Mouse (Mus musculus) right cerebral cortex, postnatal 36 days (tissue): Measurements from ENCODE around the gene Ptpa.

Experiments used
- DNase-seq, 2 experiments: peaks; one replicate each; pipeline ENCODE4 v3.0.0; 2022; ENCODE audit warnings: low spot score in 2 of 2, mixed read lengths in 1 of 2

The Ptpa gene

DNA sequence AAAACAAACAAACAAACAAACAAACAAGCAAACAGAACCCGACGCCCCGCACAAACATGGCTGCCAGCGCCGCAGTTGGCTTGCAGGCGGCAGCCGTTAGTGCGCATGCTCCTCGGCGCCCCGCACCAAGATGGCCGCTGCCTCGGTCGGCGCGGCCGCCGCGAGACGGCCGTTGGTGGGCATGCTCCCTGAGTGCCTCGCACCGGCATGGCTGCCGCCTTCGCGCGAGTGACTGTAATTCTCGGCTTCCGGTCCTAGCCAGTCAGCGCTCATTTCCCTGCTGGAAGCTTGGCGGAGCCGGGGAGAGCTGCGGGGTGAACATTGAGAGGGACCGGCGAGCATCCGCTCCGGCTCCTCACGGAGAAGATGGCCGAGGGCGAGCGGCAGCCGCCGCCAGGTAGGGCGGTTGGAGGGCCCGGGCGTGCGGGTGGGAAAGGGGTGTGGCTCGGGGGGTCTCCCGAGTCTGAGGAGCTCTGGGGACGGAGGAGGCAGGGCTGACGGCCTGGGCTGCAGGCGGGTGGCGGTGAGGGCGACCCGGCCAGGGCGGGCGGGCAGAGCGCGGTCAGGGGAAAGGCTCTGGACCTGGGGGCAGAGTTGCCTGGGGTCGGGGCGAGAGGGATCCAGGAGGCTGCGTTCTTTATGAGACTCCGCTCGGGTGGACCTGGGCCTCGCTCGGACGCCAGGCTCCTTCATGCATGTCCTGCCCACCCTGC is at the start of gene Ptpa:
Ptpa (plus strand) TSS at position 104 of the 713 bp plus-strand sequence.
- DNase-seq, result peak; percentile 86 to 87

DNA sequence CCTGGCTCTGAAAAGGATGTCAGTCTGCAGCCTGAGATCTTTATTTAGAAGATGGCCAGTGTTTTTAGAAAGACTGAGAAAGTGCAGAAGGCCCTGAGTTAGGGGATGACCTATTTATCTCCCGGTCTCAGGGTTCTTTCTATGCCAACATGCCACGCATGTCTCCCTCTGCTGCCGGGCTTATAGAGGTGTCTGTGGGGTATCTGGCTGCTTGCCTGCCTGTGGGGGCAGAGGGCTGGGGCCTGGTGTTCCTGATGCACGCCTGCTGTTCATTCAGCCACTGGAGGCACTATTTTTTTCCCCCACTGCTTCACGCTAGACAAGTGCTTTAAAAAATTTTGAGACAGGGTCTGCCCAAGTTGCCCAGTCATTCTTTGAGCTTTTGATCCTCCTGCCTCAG is 49.6 kb upstream of the Ptpa start:
- DNase-seq, result no peak

DNA sequence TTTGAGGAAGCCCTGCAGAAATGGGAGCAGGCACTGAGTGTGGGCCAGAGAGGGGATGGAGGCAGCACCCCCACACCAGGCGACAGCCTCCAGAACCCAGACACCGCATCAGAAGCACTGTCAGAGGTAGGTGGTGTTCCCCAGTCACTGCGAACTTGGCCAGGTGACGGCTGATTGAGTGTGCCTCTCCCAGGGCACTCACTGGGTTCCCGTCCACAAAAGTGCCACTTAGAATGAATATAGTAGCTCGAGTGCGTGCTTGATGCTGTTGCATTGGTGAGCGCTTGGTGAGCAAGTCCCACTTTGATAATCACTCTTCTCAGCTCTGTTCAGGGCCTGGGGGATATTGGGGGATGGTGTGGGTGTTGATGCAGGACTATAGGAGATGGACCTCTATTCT is 44.3 kb upstream of the Ptpa start:
- DNase-seq, result no peak

DNA sequence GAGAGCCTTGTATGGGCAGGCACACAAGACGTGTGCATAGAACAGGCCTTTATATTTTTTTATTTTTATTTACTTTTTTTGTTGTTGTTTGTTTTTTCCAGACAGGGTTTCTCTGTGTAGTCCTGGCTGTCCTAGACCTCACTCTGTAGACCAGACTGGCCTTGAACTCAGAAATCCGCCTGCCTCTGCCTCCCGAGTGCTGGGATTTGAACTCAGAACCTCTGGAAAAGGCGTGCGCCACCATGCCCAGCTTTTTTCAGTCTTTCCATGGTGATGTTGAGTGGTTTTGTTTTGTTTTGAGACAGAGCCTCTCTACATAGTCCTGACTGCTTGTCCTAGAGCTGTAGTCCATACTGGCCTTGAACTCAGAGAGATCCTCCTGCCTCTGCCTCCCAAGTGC is 43.1 kb upstream of the Ptpa start:
- DNase-seq, result no peak

DNA sequence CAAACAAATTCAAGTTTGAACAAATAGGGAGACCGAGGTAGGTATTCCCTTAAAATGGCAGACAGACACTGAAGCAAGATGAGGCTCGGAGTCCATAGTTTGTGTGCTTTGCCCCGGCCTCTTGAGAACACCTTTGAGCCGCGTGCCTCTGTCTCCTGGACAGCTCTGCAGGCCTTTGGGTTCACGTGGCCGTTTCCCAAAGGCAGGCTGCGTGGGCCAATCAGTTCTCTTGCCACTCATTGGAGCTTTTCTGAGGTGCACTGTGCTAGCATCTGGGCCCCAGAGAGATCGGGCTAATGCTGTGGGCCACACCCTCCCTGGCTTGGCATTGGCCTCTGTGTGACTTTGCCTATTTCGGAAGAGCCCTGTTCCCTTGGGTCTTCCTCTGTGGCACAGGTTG is 39.9 kb upstream of the Ptpa start:
- DNase-seq, result no peak

DNA sequence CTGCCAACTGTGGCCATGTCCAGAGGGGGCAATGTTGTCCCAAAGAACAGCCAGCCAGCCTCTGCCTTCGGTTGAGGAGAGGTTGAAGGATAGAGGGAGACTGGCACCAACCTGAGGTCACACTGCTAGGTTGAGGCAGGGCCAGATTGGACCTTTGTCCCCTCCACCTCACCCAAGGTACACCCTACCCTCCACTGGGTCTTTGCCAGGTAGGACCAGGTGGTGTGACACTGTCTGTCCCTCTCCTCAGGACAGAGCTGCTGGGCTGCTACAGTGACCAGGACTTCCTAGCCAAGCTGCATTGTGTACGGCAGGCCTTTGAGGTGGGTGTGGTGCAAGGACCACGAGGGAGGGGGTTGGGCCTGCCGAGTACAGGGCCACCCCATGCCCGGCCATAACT is 38.1 kb upstream of the Ptpa start:
- DNase-seq, result no peak

DNA sequence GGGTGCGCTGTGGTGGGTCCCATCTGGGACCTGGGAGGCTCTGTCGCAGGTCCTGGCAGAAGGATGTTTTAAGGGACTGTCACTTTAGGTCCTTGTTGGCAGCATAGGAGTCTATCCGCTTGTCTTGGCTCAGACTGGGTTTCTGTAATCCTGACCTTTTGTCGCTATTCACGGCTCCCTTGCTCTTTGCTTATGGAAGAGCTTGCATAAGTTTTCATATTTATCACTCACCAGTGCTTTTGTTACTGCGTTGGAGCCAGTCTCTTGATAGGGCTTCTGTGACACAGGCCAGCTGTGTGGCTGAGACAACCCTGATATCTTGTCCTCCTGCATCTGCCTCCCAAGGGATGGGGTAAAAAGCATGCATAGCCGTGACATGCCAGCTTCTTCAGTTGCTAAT is 36.5 kb upstream of the Ptpa start:
- DNase-seq, result no peak

DNA sequence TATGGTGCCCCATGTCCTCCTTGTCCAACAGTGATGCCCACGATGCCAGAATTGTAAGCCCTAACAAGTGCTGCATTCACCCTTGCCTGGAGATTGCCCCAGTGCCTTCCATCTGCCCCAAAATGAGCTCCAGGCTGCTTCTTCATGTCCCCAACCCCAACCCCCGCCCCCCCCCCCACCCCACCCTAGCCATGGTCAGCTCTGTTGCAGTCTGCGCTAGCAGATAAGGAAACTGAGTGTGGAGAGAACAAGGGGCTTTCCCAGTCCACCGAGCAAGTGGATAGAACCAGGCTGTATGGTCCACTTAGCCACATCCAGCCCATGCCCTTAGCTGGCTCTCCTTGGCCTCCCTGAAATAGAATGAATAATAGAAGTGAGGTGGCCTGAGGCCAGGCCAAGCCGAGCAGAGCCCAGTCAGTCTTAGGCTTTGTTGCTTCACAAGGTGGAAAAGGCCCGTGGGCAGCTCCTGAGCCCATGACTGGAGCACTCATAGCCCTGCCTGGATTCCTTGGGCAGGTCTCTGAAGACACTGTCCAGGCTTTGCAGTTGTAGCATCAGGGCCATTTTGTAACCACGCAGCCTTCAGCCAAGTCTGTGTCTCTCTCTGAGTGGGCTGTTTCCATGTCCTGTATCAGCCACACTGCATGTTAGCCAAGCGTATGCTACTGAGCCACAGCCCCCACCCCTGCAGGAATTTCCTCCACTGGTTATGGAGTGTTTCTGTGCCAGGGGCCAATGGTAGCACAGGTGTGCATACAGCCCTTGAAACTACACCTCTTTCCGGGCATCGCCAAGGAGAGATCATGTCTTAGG is 35.1 kb upstream of the Ptpa start:
- no peak for DNase-seq

DNA sequence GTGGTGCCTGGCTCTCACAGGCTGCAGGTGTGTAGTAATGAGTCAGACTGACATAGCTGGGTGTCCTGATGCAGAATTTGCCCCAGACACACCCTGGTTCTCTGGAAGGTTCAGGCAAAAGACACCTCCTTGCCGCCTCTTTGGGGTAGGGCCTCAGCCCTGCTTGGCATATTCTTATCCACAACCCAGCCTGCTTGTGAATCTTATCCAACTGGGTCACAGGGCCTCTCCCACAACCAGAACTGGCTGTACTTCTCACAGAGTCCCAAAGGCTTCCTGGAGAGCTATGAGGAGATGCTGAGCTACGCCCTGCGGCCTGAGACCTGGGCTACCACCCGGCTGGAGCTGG is 34.5 kb upstream of the Ptpa start:
- no peak for DNase-seq

DNA sequence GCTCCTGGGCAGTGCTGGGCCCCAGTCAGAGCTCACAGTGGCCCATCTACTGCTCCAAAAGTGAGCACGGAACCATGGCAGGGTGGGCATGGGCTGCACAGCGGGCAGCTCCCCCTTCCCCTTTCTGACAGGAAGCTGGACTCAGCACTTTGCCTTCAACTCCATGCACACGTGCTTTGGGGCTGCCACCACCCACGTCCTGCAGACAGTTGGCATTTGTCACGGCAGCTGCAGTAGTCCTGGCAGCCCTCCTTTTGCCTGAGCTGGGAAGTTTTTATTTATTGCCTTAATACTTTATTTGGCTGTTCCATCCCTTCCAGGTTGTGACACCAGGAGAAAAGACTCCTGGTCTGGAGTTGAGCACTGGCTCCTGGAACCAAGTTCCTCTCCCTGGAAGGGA is 31.0 kb upstream of the Ptpa start:
- no peak for DNase-seq

DNA sequence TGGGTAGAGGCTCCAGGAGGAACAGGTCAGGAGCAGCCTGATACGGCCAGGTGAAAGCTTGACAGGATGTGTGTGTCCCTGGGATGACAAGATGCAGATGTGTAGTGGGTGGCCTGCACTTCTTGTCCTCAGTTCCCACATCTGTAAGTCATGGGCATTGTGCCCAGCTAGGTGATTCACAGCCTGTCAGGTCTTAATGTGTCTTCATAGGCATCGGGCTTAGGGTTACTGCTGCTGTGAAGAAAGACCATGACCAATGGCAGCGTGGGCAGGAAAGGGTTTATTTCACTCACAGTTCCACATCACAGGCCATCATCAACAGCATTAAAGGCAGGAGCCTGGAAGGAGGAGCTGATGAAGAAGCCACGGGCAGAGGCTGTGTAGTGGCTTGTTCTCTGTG is 30.2 kb upstream of the Ptpa start:
- DNase-seq, result no peak

DNA sequence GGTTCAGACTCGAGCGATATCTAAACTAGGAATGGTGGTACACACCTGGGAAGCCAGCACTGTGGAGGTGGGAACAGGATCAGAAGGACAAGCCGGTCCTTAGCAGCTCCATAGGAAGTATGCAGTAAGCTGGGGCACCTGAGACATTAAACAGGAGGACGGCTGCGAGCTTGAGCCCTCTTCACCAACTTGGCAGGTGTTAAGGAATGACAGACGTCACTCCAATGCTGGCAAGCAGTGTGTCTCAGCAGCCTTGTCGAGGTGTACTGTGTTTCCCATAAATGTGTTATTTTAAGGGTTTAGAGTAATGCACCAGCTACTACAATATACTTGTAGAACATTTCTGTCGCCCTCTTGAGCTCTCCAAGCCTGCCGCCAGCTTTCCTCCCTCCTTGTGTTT is 28.9 kb upstream of the Ptpa start:
- no peak for DNase-seq

DNA sequence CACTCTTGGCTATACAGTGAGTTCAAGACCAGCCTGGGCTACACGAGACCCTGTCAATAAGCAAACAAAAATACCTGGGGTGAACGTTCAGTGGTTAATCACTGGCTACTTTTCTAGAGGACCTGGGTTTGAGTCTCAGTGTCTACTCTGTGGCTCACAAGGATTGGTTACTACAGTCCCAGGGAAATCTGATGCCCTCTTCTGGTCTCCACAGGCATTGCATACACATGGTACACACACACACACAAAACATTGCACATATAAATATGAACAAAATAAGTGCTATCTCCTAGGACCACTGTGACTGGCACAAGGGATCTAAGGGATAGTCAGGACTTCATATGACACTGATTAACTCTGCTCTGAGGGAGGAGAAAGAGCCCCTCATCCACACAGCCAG is 26.8 kb upstream of the Ptpa start:
- DNase-seq, result no peak

DNA sequence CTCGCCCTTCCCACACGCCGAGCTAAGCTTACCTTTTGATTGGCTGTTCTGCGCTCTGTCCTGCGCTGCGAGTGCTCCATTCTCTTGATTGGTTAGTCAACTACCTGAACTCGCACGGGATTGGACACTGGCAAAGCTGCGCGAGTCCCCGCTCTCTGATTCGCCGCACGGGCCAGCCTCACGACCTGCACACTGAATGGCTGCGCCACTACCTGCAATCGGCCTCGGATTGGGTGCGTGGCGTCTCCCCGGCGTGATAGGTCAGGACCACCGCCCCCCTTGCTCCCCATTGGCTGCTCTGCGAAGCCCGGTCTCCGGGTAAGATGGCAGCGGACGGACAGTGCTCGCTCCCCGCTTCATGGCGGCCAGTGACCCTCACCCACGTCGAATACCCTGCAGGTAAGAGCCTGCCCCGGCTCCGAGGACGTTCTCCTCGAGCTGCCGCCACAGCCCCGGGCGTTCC is 23.7 kb upstream of the Ptpa start, which contains the start of gene Dolpp1:
Dolpp1 (plus strand) TSS at position 141 of the 463 bp plus-strand sequence.
- DNase-seq, result peak; percentile 99

DNA sequence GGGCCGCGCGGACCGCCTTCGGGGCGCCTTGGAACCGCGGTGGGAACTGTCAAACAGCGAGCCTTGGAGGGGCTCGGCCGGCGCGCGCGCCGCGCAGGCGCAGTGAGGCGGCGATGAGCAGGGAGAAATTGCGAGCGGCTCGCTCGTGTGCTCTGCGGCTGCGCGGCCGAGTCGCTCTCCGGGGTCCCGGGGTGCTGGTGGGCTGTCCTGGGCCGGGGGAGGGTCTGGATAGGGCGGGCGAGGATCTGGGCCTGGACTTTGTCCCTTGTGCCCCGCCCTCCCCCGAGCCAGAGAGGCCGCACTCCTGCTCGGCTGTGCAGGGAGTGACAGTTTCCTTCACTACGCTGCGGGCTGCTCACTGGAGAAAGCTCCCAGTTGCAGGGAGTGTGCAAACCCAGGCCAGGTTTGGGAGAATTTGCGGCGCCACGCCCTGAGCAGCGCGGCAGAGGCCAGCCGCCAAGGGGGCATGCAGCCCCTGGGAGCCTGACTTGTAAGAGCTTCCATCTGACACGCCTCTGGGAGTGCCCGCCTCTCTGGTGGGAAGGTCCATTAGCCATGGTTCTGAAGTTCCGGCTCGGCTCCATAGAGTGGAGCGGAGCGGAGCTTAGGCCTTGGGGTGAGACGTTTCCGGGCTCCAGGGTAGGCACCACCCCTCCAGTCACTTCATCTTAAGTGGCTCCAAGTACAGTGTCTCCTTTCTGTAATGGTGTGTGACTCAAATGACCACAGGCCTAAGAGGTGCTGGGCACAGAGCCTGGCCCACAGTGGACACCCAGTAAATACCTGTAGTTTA is 23.1 kb upstream of the Ptpa start:
- DNase-seq, result peak; percentile 41 to 53

DNA sequence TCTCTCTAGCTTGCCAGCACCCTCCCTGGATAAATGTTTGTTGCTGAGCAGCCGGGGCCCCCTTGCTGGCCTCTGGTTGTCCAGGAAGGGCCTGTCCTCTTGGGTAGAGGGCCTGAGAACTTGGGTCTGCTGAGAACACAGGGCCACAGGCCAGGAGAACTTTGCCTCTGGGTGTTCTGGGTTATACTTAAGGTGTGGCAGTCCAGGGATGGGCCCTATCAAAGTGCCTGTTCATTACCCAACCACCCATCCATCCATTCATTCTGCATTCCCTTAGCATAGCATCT is 22.5 kb upstream of the Ptpa start:
- DNase-seq, result no peak

DNA sequence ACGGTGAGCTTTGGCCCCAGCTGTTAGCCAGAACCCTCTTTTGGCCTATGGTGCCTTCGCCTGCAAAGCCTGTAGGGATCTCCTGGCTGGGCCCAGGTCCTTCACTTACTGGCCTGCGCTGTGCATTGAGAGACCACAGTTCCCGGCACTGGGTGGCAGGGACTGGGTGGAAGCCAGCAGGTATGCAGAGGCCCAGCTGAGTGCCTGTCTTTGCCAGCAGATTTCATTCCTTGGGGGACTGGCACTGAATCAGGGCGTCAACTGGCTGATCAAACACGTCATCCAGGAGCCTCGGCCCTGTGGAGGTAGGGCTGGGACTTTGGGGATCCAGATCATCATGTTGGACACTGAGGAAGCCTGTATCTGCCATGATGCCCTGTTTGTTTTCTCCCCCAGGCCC is 20.1 kb upstream of the Ptpa start:
- DNase-seq, result no peak

DNA sequence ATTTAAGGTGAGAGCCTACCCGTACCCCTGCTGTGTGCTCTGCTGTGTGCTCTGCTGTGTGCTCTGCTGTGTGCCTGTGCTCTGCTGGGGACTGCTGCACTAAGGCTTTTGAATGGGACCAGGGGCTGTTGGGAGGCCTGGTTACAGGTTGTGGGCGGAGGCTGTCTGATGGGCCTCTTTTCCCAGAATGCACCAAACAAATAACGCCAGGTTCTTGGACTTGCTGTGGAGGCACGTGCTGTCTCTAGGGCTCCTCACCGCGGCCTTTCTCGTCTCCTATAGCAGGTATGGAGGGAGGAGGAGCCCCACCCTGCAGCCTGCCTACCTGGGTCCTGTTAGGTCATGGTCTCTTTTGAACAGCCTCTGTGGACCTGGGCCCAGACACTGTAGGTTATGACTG is 19.6 kb upstream of the Ptpa start:
- DNase-seq, result no peak

DNA sequence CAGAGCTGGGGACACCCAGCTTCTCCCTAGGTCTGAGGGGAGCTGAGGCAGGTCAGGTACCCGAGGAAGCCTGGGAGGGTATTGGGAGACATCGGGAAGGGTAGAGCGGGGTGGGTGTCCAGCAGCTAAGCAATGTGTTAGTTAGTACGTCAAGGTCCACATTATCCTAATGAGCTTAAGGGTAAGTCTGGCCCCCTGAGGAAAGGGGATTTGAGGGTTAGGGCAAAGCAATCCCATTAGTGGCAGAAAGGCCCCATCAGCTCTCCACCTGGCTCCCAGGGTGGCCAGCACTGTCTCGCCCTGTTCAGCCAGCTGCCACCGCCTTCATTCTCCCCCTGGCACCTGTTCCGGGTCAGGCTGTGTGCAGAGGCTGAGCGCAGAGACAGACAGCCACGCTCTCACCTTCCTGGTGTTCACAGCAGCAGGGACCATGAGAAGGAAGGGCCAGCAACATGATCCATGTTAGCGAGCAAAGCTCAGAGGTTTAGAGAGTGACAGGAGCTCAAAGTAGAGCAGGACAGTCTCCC is 17.8 kb upstream of the Ptpa start:
- no peak for DNase-seq

DNA sequence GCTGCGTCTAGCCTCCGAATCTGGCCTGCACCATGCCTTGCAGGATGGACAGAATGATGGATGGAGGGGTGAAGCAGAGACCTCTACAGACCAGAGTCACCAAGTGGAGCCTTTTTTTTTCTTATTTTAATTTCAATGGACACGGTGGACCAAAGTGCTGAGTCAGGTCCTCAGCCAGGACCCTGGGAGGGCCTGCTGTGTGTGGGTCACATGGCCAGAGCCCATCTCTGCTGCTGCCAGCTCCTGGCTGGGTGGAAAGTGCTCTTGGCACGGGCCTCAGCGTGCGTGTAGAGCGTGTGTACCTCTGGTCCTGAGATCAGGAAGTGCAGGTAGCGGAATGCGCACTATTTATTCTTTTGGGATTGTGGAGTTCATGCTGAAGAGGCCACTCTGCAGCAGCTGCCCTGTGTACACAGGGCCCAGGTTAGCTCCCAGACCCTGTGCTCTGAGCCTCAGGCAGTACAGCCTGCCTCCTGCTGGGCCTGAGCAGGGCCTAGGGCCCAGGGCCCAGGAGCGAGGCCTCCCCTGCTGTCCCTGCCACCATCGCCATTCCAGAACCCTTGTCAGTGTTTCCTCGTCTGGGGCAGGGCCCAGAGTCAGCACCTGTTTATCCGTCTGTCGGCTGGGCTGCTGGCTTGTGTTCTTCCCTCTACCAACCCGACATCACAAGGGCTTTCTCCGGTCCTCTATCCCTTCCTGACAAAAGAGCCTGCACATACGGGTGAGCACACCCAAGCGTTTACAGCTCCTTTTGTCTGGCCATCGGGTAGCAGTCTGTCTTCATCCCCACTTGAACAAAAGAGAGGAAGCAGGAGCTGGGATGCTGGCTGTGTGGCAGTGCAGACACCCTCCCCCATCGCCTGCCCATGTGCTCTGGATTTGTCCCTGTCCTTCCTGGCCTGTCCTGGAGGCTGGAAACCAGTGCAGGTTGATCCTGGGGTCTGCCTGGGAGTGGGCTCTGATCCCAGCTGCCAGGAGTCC is 16.4 kb upstream of the Ptpa start:
- DNase-seq, result no peak

DNA sequence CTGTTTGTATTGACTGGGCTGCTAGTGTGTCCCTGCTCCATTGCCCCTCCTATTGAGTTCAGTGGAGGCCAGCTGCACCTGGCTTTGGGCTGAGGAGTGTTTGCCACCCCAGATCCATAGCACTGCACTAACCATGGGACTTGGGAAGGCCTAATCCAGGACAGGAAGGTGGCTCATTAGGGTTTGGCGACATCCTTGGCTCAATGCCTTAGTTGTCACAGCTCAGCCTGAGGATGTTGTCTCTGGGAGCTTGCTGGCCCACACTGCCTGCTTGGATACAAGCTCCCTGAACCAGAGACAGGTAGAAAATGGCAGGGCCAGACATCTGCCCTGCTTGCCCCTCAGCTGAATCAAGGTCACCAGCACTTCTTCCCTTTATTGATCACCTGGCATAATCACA is 14.3 kb upstream of the Ptpa start:
- no peak for DNase-seq
